Mouse (Mus musculus) heart, embryonic 11.5 days (tissue): Measurements from ENCODE around the gene Naip1. TPM values are rescaled to one million over a fixed set of nuclear protein-coding genes. Genes with fewer than 3 reads are reported as not detected.
"Not testable (repeated sequence)": the region's sequence is repeated elsewhere in the genome, so short reads cannot be mapped to it uniquely, and the experiment has no call there.

Source experiments
- ATAC-seq: fragments of 200-750 bp; cut with Nextera tagmentation; replicated peaks from 2 replicates; pipeline ENCODE4 v1.8.0; 2017; ENCODE audit warnings: moderate library complexity; ENCODE audit not compliant: insufficient number of reproducible peaks, low FRiP score, low TSS enrichment
- H3K27ac ChIP-seq: fragments of 300-500 bp; sonication (generic); 2 replicates; pipeline ENCODE4 v1.5.1; 2014; ENCODE audit warnings: mild to moderate bottlenecking, low read depth, low read length
- H3K27me3 ChIP-seq: fragments of 300-500 bp; sonication (generic); 2 replicates; pipeline ENCODE4 v1.6.1; 2014; ENCODE audit warnings: mild to moderate bottlenecking, low read length, mixed read lengths; ENCODE audit not compliant: control insufficient read depth, insufficient read depth
- H3K36me3 ChIP-seq: fragments of 300-500 bp; sonication (generic); 2 replicates; pipeline ENCODE4 v1.6.1; 2014; ENCODE audit warnings: mild to moderate bottlenecking, low read length, moderate library complexity, mixed read lengths; ENCODE audit not compliant: control insufficient read depth, insufficient read depth
- H3K4me1 ChIP-seq: fragments of 300-500 bp; sonication (generic); 2 replicates; pipeline ENCODE4 v1.6.1; 2014; ENCODE audit warnings: low read length; ENCODE audit not compliant: control insufficient read depth, insufficient read depth
- H3K4me2 ChIP-seq: fragments of 300-500 bp; sonication (generic); 2 replicates; pipeline ENCODE4 v1.6.1; 2014; ENCODE audit warnings: mild to moderate bottlenecking, moderate library complexity
- H3K4me3 ChIP-seq: fragments of 300-500 bp; sonication (generic); 2 replicates; pipeline ENCODE4 v1.5.1; 2014; ENCODE audit warnings: low read depth, low read length
- H3K9ac ChIP-seq: fragments of 300-500 bp; sonication (generic); 2 replicates; pipeline ENCODE4 v1.6.1; 2014; ENCODE audit warnings: mild to moderate bottlenecking, low read depth, low read length, moderate library complexity
- H3K9me3 ChIP-seq: fragments of 300-500 bp; sonication (generic); replicated peaks from 2 replicates; pipeline ENCODE4 v1.6.1; 2016; ENCODE audit warnings: low read length; ENCODE audit not compliant: control insufficient read depth
- WGBS: fragments of 180-500 bp; shearing (Covaris S2); extraction: QIAGEN DNeasy Blood & Tissue Kit; methylation state at CpG from one replicate; pipeline ENCODE4 v1.1.7; 2014; ENCODE audit not compliant: insufficient replicate concordance; 5-methylcytosine and 5-hydroxymethylcytosine counted together
- polyA plus RNA-seq: library from polyadenylated mRNA; unstranded; fragments of >200 nt; fragmentation: Nextera tagmentation; extraction: Ambion mirVana; gene quantifications from 2 replicates; pipeline ENCODE4 v1.2.1, GENCODE M21; 2014

The Naip1 gene
- polyA plus RNA-seq, 1 experiment from 2014 or later: not detected

DNA sequence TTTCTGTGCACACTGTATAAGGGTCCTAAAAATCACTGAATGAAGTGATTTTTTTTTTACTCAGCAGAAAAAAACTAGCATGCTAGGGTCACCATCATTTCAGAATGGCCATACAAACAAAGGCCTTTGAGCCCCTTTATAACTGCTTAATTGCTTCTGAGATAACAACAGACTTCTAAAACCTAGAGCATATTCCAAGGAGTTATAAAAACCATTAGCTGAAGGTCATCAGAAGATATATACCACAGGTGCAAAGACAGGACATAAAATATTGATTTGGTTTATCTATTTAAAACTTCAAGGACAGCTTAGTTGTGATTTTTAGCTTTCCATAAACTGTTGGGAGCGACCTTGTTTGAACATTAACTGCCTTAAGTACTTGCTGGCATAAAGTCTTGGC, 38.2 kb downstream of the Naip1 start:
- H3K4me2 ChIP-seq: no peak overlapping the region
- no peak overlapping the region for H3K4me3 ChIP-seq
- H3K4me1 ChIP-seq: no peaks in the 10 kb centered on the region
- no peak overlapping the region for H3K27ac ChIP-seq
- H3K9me3 ChIP-seq: peaks cover 5% of the 10 kb centered on the region; the same call in 1 of the 2 replicates
- ATAC-seq: no peak
- H3K36me3 ChIP-seq: no peaks in the 10 kb centered on the region
- no peak overlapping the region for H3K9ac ChIP-seq
- 49% methylated on average over 1 of the region's 1 CpGs for WGBS
- no peaks in the 10 kb centered on the region for H3K27me3 ChIP-seq

DNA sequence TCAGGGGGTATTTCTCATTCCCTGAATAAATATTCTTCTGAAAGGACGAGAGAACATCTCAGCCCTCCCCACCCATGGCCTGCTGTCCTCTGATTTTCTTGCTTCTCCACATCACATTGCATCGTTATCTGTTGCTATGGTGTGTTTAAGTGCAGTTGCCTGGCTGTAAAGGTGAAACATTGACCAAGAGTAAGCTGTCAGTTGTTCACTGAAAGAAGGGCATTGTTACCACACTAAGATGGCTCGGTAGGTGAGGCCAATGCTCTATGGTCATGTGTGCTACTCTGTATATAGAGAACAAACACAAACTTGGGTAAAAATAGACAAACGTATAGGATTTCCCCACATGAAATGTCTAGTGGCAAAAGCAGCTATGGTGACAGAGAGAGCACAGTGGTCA, 42.8 kb downstream of the Naip1 start:
- H3K4me2 ChIP-seq: no peak overlapping the region
- no peaks in the 10 kb centered on the region for H3K9me3 ChIP-seq
- 75% methylated on average over 4 of the region's 4 CpGs for WGBS
- no peaks in the 10 kb centered on the region for H3K4me1 ChIP-seq
- no peaks in the 10 kb centered on the region for H3K27me3 ChIP-seq
- no peak for ATAC-seq
- no peak overlapping the region for H3K4me3 ChIP-seq
- no peak overlapping the region for H3K9ac ChIP-seq
- no peak overlapping the region for H3K27ac ChIP-seq
- no peaks in the 10 kb centered on the region for H3K36me3 ChIP-seq

DNA sequence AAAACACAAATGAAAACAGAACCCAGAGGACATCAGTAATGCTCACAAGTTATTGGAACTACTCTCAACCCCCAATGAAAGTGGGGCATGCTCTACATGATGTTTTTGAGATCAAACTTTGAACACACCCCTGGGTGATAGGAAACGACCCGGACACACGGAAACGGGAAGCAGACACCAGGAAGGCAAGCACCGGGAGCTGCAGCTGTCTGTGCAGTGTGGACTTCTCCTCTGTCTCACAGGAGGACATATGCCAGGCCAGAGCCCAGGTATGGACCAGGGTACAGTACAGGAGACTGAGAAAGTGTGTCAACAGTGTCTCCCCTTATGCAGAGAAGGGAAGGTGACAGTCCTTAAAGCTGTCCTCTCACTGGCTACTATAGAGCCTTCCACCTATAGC, 43.5 kb downstream of the Naip1 start:
- Histone ChIP-seq H3K36me3 (no peaks in the 10 kb centered on the region), H3K27ac (no peak overlapping the region), H3K4me3 (no peak overlapping the region), H3K9me3 (no peaks in the 10 kb centered on the region), H3K4me1 (no peaks in the 10 kb centered on the region), H3K9ac (no peak overlapping the region), H3K4me2 (no peak overlapping the region), H3K27me3 (no peaks in the 10 kb centered on the region)
- WGBS: 77% methylated on average over 5 of the region's 5 CpGs
- no peak for ATAC-seq

DNA sequence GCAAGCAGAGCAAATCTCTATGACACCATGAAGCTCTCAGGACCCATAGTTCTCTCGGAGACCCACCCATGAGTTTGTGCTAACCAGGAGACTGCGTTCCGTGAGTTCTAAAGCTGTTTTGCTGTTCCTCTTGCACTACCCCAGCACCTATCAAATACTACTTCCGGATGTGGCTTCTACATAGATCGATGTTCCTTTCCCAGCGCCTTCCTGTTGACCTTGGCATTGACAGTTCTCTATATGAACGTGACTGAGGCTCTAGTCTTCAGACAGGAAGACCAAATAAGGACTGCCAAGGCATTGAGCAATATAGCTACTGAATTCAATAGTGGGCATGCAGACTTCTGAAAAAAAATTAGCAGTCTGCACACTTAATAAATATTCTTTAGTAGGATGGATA, 44.4 kb downstream of the Naip1 start:
- Histone ChIP-seq H3K36me3 (no peaks in the 10 kb centered on the region), H3K27ac (no peak overlapping the region), H3K4me3 (no peak overlapping the region), H3K9me3 (no peaks in the 10 kb centered on the region), H3K9ac (no peak overlapping the region), H3K4me2 (no peak overlapping the region), H3K4me1 (no peaks in the 10 kb centered on the region), H3K27me3 (no peaks in the 10 kb centered on the region)
- ATAC-seq: no peak
- 75% methylated on average over 7 of the region's 7 CpGs for WGBS

GRCm38 (mm10) chr13:100402930-100403637, 49.6 kb downstream of the Naip1 start:
- H3K27ac ChIP-seq, H3K4me1 ChIP-seq, H3K27me3 ChIP-seq, H3K4me2 ChIP-seq, H3K36me3 ChIP-seq, H3K9me3 ChIP-seq, H3K9ac ChIP-seq, H3K4me3 ChIP-seq, ATAC-seq: not testable (repeated sequence)
- WGBS: 69% methylated on average over 7 of the region's 7 CpGs

GRCm38 (mm10) chr13:100391021-100391420, 61.6 kb downstream of the Naip1 start:
- H3K4me1 ChIP-seq, H3K9me3 ChIP-seq, ATAC-seq, H3K9ac ChIP-seq, H3K36me3 ChIP-seq, H3K27ac ChIP-seq, H3K27me3 ChIP-seq, H3K4me3 ChIP-seq, H3K4me2 ChIP-seq: not testable (repeated sequence)
- WGBS: 32% methylated on average over 5 of the region's 5 CpGs

DNA sequence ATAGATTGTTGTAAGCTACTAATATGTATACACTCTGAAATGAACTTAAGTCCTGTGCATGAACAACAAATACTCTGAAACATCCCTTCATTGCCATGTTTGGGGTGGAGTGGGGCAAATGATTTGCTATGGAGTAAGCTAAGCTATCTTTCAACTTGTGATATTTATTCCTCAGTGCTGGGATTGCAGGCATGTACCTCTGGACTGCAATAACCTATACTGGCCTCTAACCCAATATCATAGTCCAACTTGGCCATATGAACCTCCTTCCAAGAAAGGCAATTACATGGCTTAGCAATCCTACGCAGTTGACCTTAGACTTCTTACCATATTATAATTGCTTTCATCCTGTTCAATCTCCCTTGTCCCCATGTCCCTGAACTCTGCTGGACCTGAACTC, 82.1 kb downstream of the Naip1 start:
- no peaks in the 10 kb centered on the region for H3K36me3 ChIP-seq
- no peak overlapping the region for H3K27ac ChIP-seq
- no peaks in the 10 kb centered on the region for H3K27me3 ChIP-seq
- H3K4me1 ChIP-seq: no peaks in the 10 kb centered on the region
- H3K9me3 ChIP-seq: no peaks in the 10 kb centered on the region
- no peak for ATAC-seq
- no peak overlapping the region for H3K4me2 ChIP-seq
- H3K4me3 ChIP-seq: no peak overlapping the region
- 89% methylated on average over 1 of the region's 1 CpGs for WGBS
- H3K9ac ChIP-seq: no peak overlapping the region

Other genes with a start within 250 kb of the Naip1 start
- 0.11 and 0.13 TPM in 2 replicates for gene Naip5, start 206.5 kb downstream of the Naip1 start, polyA plus RNA-seq
- gene Naip6, start 135.2 kb downstream of the Naip1 start, polyA plus RNA-seq: 0.14 and 0.21 TPM in 2 replicates
- gene Gtf2h2, start 39.7 kb upstream of the Naip1 start, polyA plus RNA-seq: 51.4 and 54.9 TPM in 2 replicates
- 1.5 and 1.7 TPM in 2 replicates for gene Ocln, start 99.8 kb upstream of the Naip1 start, polyA plus RNA-seq
- 2.8 and 3.6 TPM in 2 replicates for gene Marveld2, start 164.1 kb upstream of the Naip1 start, polyA plus RNA-seq
- gene Ak6, start 198.1 kb upstream of the Naip1 start, polyA plus RNA-seq: 244 and 250 TPM in 2 replicates
- 24.5 and 30.2 TPM in 2 replicates for gene Rad17, start 198.2 kb upstream of the Naip1 start, polyA plus RNA-seq
- 7.4 and 15.8 TPM in 2 replicates for gene Taf9, start 198.7 kb upstream of the Naip1 start, polyA plus RNA-seq
- gene Ccdc125, start 216.8 kb upstream of the Naip1 start, polyA plus RNA-seq: 3.2 and 4.4 TPM in 2 replicates